Mouse (Mus musculus): ENCODE data around the gene Stx11. TPM values are rescaled to one million over a fixed set of nuclear protein-coding genes. Genes with fewer than 3 reads are reported as not detected.
"Not testable (repeated sequence)": the region's sequence is repeated elsewhere in the genome, so short reads cannot be mapped to it uniquely, and the experiment has no call there.

Stx11 gene
- polyA plus RNA-seq, 1 experiment, result 6.9 TPM

- Histone ChIP-seq H3K4me3 (no peak overlapping the region), H3K27me3 (ENCODE audit: control insufficient read depth, insufficient read depth, insufficient read length) (no peaks in the 10 kb centered on the region), H3K4me2 (ENCODE audit: low read depth) (peak overlapping the region; percentile 92), H3K36me3 (ENCODE audit: control insufficient read depth, insufficient read depth) (no peaks in the 10 kb centered on the region), H3ac (ENCODE audit: control insufficient read depth, insufficient read length) (no peak overlapping the region), H3K79me2 (ENCODE audit: control insufficient read depth, insufficient read depth) (no peaks in the 10 kb centered on the region)
- no peak for TF ChIP-seq POLR2AphosphoS2 (IDR thresholded peaks at IDR 0.05; ENCODE audit: insufficient read length, low read depth)
- no peak for TF ChIP-seq E2F4 (IDR thresholded peaks at IDR 0.05; ENCODE audit: insufficient read depth)
- TF ChIP-seq MAX (IDR thresholded peaks at IDR 0.05; ENCODE audit: low read depth), result no peak
- no peak for TF ChIP-seq MYOG (IDR thresholded peaks at IDR 0.05; ENCODE audit: control insufficient read depth in 1 of 3, insufficient read depth in 1 of 3, insufficient read length in 2 of 3, low read depth in 2 of 3)
- TF ChIP-seq MYOD1 (IDR thresholded peaks at IDR 0.05; ENCODE audit: control insufficient read depth in 1 of 3, insufficient read length in 2 of 3, low read depth in 2 of 3), result no peak
- TF ChIP-seq TCF3 (IDR thresholded peaks at IDR 0.05; ENCODE audit: insufficient read length, low read depth), result no peak
- no peak for TF ChIP-seq CEBPB (IDR thresholded peaks at IDR 0.05; ENCODE audit: insufficient read depth, poor library complexity, severe bottlenecking)
- TF ChIP-seq POLR2A (IDR thresholded peaks at IDR 0.05; ENCODE audit: insufficient read length, low read depth), result no peak
- TF ChIP-seq REST (IDR thresholded peaks at IDR 0.05; ENCODE audit: insufficient read depth, insufficient read length), result no peak
- no peak for TF ChIP-seq TCF12 (IDR thresholded peaks at IDR 0.05; ENCODE audit: insufficient read depth, poor library complexity, severe bottlenecking)
- TF ChIP-seq USF1 (IDR thresholded peaks at IDR 0.05; ENCODE audit: low read depth), result no peak
- TF ChIP-seq SRF (IDR thresholded peaks at IDR 0.05; ENCODE audit: control insufficient read depth, insufficient read length, low read depth), result no peak
These were observed 1.9 kb downstream of the Stx11 start for GRCm38 (mm10) chr10:12962238-12962637.

- Histone ChIP-seq H3K79me2 (ENCODE audit: control insufficient read depth, insufficient read depth) (no peaks in the 10 kb centered on the region), H3K27me3 (ENCODE audit: control insufficient read depth, insufficient read depth, insufficient read length) (no peaks in the 10 kb centered on the region), H3K36me3 (ENCODE audit: control insufficient read depth, insufficient read depth) (no peaks in the 10 kb centered on the region), H3K4me3 (no peak overlapping the region), H3ac (ENCODE audit: control insufficient read depth, insufficient read length) (no peak overlapping the region), H3K4me2 (ENCODE audit: low read depth) (no peak overlapping the region)
- TF ChIP-seq REST (IDR thresholded peaks at IDR 0.05; ENCODE audit: insufficient read depth, insufficient read length) (no peak), POLR2AphosphoS2 (IDR thresholded peaks at IDR 0.05; ENCODE audit: insufficient read length, low read depth) (no peak), USF1 (IDR thresholded peaks at IDR 0.05; ENCODE audit: low read depth) (no peak), MYOD1 (IDR thresholded peaks at IDR 0.05; ENCODE audit: control insufficient read depth in 1 of 3, insufficient read length in 2 of 3, low read depth in 2 of 3) (no peak), SRF (IDR thresholded peaks at IDR 0.05; ENCODE audit: control insufficient read depth, insufficient read length, low read depth) (no peak), E2F4 (IDR thresholded peaks at IDR 0.05; ENCODE audit: insufficient read depth) (no peak), CEBPB (IDR thresholded peaks at IDR 0.05; ENCODE audit: insufficient read depth, poor library complexity, severe bottlenecking) (no peak), POLR2A (IDR thresholded peaks at IDR 0.05; ENCODE audit: insufficient read length, low read depth) (no peak), TCF12 (IDR thresholded peaks at IDR 0.05; ENCODE audit: insufficient read depth, poor library complexity, severe bottlenecking) (no peak), MYOG (IDR thresholded peaks at IDR 0.05; ENCODE audit: control insufficient read depth in 1 of 3, insufficient read depth in 1 of 3, insufficient read length in 2 of 3, low read depth in 2 of 3) (no peak), MAX (IDR thresholded peaks at IDR 0.05; ENCODE audit: low read depth) (no peak), TCF3 (IDR thresholded peaks at IDR 0.05; ENCODE audit: insufficient read length, low read depth) (no peak)
These were observed 2.6 kb downstream of the Stx11 start for GRCm38 (mm10) chr10:12961546-12961945.

- Histone ChIP-seq H3K79me2 (ENCODE audit: control insufficient read depth, insufficient read depth) (no peaks in the 10 kb centered on the region), H3ac (ENCODE audit: control insufficient read depth, insufficient read length) (no peak overlapping the region), H3K4me3 (no peak overlapping the region), H3K27me3 (ENCODE audit: control insufficient read depth, insufficient read depth, insufficient read length) (no peaks in the 10 kb centered on the region), H3K36me3 (ENCODE audit: control insufficient read depth, insufficient read depth) (no peaks in the 10 kb centered on the region), H3K4me2 (ENCODE audit: low read depth) (no peak overlapping the region)
- TF ChIP-seq E2F4 (IDR thresholded peaks at IDR 0.05; ENCODE audit: insufficient read depth), result no peak
- no peak for TF ChIP-seq REST (IDR thresholded peaks at IDR 0.05; ENCODE audit: insufficient read depth, insufficient read length)
- TF ChIP-seq MAX (IDR thresholded peaks at IDR 0.05; ENCODE audit: low read depth), result no peak
- TF ChIP-seq CEBPB (IDR thresholded peaks at IDR 0.05; ENCODE audit: insufficient read depth, poor library complexity, severe bottlenecking), result no peak
- no peak for TF ChIP-seq USF1 (IDR thresholded peaks at IDR 0.05; ENCODE audit: low read depth)
These were observed 6.8 kb downstream of the Stx11 start for GRCm38 (mm10) chr10:12957271-12957670.

- Histone ChIP-seq H3K4me3 (no peak overlapping the region), H3K79me2 (ENCODE audit: control insufficient read depth, insufficient read depth) (no peaks in the 10 kb centered on the region), H3K27me3 (ENCODE audit: control insufficient read depth, insufficient read depth, insufficient read length) (no peaks in the 10 kb centered on the region), H3K36me3 (ENCODE audit: control insufficient read depth, insufficient read depth) (no peaks in the 10 kb centered on the region), H3ac (ENCODE audit: control insufficient read depth, insufficient read length) (no peak overlapping the region), H3K4me2 (ENCODE audit: low read depth) (no peak overlapping the region)
- TF ChIP-seq CEBPB (IDR thresholded peaks at IDR 0.05; ENCODE audit: insufficient read depth, poor library complexity, severe bottlenecking) (no peak; the same call in 1 of the 2 replicates), SRF (IDR thresholded peaks at IDR 0.05; ENCODE audit: control insufficient read depth, insufficient read length, low read depth) (no peak), MYOG (IDR thresholded peaks at IDR 0.05; ENCODE audit: control insufficient read depth in 1 of 3, insufficient read depth in 1 of 3, insufficient read length in 2 of 3, low read depth in 2 of 3) (no peak), MYOD1 (IDR thresholded peaks at IDR 0.05; ENCODE audit: control insufficient read depth in 1 of 3, insufficient read length in 2 of 3, low read depth in 2 of 3) (no peak), POLR2AphosphoS2 (IDR thresholded peaks at IDR 0.05; ENCODE audit: insufficient read length, low read depth) (no peak), E2F4 (IDR thresholded peaks at IDR 0.05; ENCODE audit: insufficient read depth) (no peak), MAX (IDR thresholded peaks at IDR 0.05; ENCODE audit: low read depth) (no peak), TCF12 (IDR thresholded peaks at IDR 0.05; ENCODE audit: insufficient read depth, poor library complexity, severe bottlenecking) (no peak), POLR2A (IDR thresholded peaks at IDR 0.05; ENCODE audit: insufficient read length, low read depth) (no peak), USF1 (IDR thresholded peaks at IDR 0.05; ENCODE audit: low read depth) (no peak), TCF3 (IDR thresholded peaks at IDR 0.05; ENCODE audit: insufficient read length, low read depth) (no peak), REST (IDR thresholded peaks at IDR 0.05; ENCODE audit: insufficient read depth, insufficient read length) (no peak)
These were observed 8.3 kb downstream of the Stx11 start for GRCm38 (mm10) chr10:12955831-12956230.

- not testable (repeated sequence) for H3K4me3 ChIP-seq; H3K36me3 ChIP-seq (ENCODE audit: control insufficient read depth, insufficient read depth); H3K79me2 ChIP-seq (ENCODE audit: control insufficient read depth, insufficient read depth); H3ac ChIP-seq (ENCODE audit: control insufficient read depth, insufficient read length); H3K4me2 ChIP-seq (ENCODE audit: low read depth); H3K27me3 ChIP-seq (ENCODE audit: control insufficient read depth, insufficient read depth, insufficient read length)
These were observed 12.7 kb downstream of the Stx11 start for GRCm38 (mm10) chr10:12951358-12951757.

Measured in myocyte (in vitro differentiated cells).